Mouse (Mus musculus): ENCODE results near the gene Tbc1d1. TPM values are rescaled to one million over a fixed set of nuclear protein-coding genes. Genes with fewer than 3 reads are reported as not detected.

Tbc1d1 gene
- polyA plus RNA-seq, 1 experiment from 2014 or later, result 59.4 TPM

DNA sequence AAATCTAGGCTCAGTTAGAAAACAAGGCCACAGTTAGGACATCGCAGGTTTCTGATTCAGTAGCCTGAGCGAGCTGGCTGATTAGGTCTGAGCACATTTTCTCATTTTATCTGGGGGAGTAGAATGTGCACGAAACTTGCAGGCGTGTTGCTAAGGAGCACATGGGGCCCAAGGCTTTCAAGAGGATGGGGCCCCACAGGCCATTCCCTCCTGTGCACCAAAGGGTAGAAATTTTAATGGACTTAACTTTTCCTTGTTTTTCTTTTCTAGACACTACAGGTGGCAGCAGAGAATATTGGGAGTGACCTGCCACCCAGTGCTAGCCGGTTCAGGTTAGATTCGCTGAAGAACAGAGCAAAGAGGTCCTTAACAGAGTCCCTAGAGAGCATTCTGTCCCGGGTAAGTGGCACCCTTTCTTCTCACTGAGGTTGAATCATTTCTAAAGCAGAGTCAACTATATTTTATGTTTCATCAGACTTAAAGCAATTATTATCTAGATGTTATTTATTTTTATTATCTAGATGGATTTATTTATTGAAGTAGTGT is 121.6 kb downstream of the Tbc1d1 start:
- peaks cover 74% of the 10 kb centered on the region for H3K36me3 ChIP-seq (ENCODE audit: control insufficient read depth, insufficient read depth)
- 50% methylated on average over 7 of the region's 7 CpGs for WGBS

DNA sequence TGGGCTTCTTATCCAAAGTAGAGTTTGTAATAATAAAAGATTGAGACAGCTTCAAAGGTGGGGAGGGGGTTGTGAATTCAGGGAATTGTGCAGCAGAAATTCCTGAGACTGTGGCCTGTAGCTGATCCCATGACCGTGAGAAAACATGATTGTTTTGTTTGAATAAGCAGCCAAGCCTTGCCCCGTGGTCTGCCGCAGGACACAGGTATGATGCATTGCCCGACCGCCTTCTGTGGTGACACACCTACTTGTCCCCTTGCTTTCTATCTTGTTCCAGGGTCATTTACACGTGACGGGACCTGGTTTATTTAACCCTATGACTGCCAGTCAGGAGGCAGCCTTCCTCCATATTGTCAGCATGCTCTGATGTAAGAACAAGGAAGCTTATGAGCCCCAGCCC is 123.6 kb downstream of the Tbc1d1 start:
- Histone ChIP-seq H3K27ac (ENCODE audit: low read depth, low read length) (no peak overlapping the region), H3K36me3 (ENCODE audit: control insufficient read depth, insufficient read depth) (peaks cover 80% of the 10 kb centered on the region)

More for the DNA sequence above, 121.6 kb downstream of the Tbc1d1 start:
- H3K4me1 ChIP-seq (replicated peaks; ENCODE audit: control insufficient read depth, insufficient read depth, low read length), result 0 out of 2 replicates have a peak, but pooled peaks cover 2% of the 10 kb centered on the region
- H3K27ac ChIP-seq (ENCODE audit: low read depth, low read length), result no peak overlapping the region; the same call in 1 of the 2 replicates
- TF ChIP-seq CTCF (IDR thresholded peaks at IDR 0.05; ENCODE audit: low read depth), result no peak
- H3K9me3 ChIP-seq (ENCODE audit: control insufficient read depth), result no peaks in the 10 kb centered on the region
- H3K4me3 ChIP-seq (ENCODE audit: low read depth, low read length), result no peak overlapping the region
- ATAC-seq, result 0 out of 2 replicates have a peak, but pooled peaks have one; percentile 26
- H3K4me2 ChIP-seq (replicated peaks; ENCODE audit: low read depth), result no peak overlapping the region
- no peak overlapping the region for H3K9ac ChIP-seq (ENCODE audit: low read depth, low read length)
- no peaks in the 10 kb centered on the region for H3K27me3 ChIP-seq (replicated peaks; ENCODE audit: control insufficient read depth, insufficient read depth, low read length)

DNA sequence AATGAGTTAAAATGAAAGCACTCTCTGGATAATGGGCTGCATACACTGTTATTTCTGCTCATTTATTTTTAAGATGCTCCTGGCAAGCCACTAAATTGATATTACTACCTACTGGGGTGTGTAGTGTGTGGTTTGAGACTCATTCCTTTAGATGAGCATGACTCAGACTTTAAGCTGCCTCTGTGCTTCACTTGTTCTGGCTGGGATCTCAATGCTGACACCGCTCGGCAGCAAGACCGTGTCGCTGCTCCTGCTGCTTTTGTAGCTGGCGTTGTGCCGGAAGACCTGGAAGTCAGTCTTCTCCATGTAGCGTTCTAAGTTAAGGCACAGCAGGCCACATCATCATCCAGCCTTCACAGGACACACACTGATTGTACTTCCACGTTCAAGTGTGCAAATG is 124.1 kb downstream of the Tbc1d1 start:
- Histone ChIP-seq H3K27me3 (replicated peaks; ENCODE audit: control insufficient read depth, insufficient read depth, low read length) (no peaks in the 10 kb centered on the region), H3K4me2 (replicated peaks; ENCODE audit: low read depth) (no peak overlapping the region), H3K4me1 (replicated peaks; ENCODE audit: control insufficient read depth, insufficient read depth, low read length) (0 out of 2 replicates have a peak, but pooled peaks cover 2% of the 10 kb centered on the region), H3K4me3 (ENCODE audit: low read depth, low read length) (no peak overlapping the region), H3K9ac (ENCODE audit: low read depth, low read length) (no peak overlapping the region), H3K27ac (ENCODE audit: low read depth, low read length) (peak overlapping the region; percentile 35; the same call in 1 of the 2 replicates), H3K9me3 (ENCODE audit: control insufficient read depth) (no peaks in the 10 kb centered on the region), H3K36me3 (ENCODE audit: control insufficient read depth, insufficient read depth) (peaks cover 83% of the 10 kb centered on the region)
- ATAC-seq, result no peak
- WGBS, result 76% methylated on average over 8 of the region's 8 CpGs
- TF ChIP-seq CTCF (IDR thresholded peaks at IDR 0.05; ENCODE audit: low read depth), result no peak

More for the DNA sequence above, 123.6 kb downstream of the Tbc1d1 start:
- H3K4me3 ChIP-seq (ENCODE audit: low read depth, low read length), result no peak overlapping the region
- H3K9ac ChIP-seq (ENCODE audit: low read depth, low read length), result no peak overlapping the region
- ATAC-seq, result no peak
- H3K9me3 ChIP-seq (ENCODE audit: control insufficient read depth), result no peaks in the 10 kb centered on the region
- no peak for TF ChIP-seq CTCF (IDR thresholded peaks at IDR 0.05; ENCODE audit: low read depth)
- no peak overlapping the region for H3K4me2 ChIP-seq (replicated peaks; ENCODE audit: low read depth)
- 22% methylated on average over 7 of the region's 7 CpGs for WGBS
- H3K4me1 ChIP-seq (replicated peaks; ENCODE audit: control insufficient read depth, insufficient read depth, low read length), result 0 out of 2 replicates have a peak, but pooled peaks cover 2% of the 10 kb centered on the region
- no peaks in the 10 kb centered on the region for H3K27me3 ChIP-seq (replicated peaks; ENCODE audit: control insufficient read depth, insufficient read depth, low read length)

DNA sequence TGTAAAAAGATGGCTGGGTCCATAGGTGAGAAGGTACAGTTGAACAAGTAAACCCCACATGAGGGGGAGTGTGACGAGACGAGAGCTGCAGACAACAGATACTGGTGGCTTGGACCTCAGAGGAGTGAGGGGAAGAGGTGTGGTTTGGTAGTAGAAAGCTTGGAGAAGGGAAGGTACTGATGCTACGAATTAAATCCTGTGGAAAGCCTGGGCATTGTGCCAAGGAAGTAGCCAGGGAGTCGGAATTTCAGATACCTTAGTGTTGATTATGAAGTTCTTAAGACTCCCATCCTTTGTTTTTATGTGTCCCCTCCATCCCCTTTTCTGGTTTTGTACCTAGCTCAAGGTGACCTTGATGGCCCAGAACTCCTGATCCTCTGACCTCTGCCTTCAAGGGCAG is 124.5 kb downstream of the Tbc1d1 start:
- no peak for TF ChIP-seq CTCF (IDR thresholded peaks at IDR 0.05; ENCODE audit: low read depth)
- no peaks in the 10 kb centered on the region for H3K9me3 ChIP-seq (ENCODE audit: control insufficient read depth)
- ATAC-seq, result no peak
- H3K27me3 ChIP-seq (replicated peaks; ENCODE audit: control insufficient read depth, insufficient read depth, low read length), result no peaks in the 10 kb centered on the region
- H3K9ac ChIP-seq (ENCODE audit: low read depth, low read length), result no peak overlapping the region
- 56% methylated on average over 4 of the region's 4 CpGs for WGBS
- peaks cover 82% of the 10 kb centered on the region for H3K36me3 ChIP-seq (ENCODE audit: control insufficient read depth, insufficient read depth)
- H3K4me2 ChIP-seq (replicated peaks; ENCODE audit: low read depth), result no peak overlapping the region
- no peak overlapping the region for H3K4me3 ChIP-seq (ENCODE audit: low read depth, low read length)
- no peaks in the 10 kb centered on the region for H3K4me1 ChIP-seq (replicated peaks; ENCODE audit: control insufficient read depth, insufficient read depth, low read length)
- H3K27ac ChIP-seq (ENCODE audit: low read depth, low read length), result no peak overlapping the region; the same call in 1 of the 2 replicates

DNA sequence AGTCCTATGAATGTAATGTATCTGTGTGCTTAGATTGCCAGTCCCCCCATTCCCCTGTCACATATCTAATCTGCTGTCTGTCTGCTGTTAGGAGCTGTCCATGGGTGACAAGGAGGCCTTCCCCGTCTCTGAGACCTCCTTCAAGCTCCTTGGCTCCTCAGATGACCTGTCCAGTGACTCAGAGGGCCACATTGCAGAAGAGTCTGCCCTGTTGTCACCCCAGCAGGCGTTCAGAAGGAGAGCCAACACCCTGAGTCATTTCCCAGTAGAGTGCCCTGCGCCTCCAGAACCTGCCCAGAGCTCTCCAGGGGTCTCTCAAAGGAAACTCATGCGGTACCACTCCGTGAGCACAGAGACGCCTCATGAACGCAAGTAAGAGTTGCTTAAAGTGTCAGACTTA is 125.6 kb downstream of the Tbc1d1 start:
- TF ChIP-seq CTCF (IDR thresholded peaks at IDR 0.05; ENCODE audit: low read depth), result no peak

DNA sequence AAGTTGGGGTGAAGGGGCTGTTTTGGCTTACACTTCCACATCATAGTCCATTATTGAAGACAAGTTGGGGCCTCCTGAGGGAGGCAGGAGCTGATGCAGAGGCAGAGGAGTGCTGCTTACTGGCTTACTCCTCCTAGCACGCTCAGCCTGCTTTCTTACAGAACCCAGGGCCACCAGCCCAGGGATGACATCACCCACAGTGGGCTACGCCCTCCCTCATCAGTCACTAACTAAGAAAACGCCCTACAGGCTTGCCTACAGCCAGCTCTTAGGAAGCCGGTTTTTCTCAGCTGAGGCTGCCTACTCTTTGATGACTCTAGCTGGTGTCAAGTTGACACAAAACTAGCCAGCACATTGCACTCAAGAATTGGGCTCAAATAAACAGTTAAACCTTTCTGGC is 126.5 kb downstream of the Tbc1d1 start:
- Histone ChIP-seq H3K9ac (ENCODE audit: low read depth, low read length) (no peak overlapping the region), H3K27ac (ENCODE audit: low read depth, low read length) (no peak overlapping the region), H3K36me3 (ENCODE audit: control insufficient read depth, insufficient read depth) (peaks cover 87% of the 10 kb centered on the region), H3K4me2 (replicated peaks; ENCODE audit: low read depth) (no peak overlapping the region), H3K4me1 (replicated peaks; ENCODE audit: control insufficient read depth, insufficient read depth, low read length) (no peaks in the 10 kb centered on the region), H3K27me3 (replicated peaks; ENCODE audit: control insufficient read depth, insufficient read depth, low read length) (no peaks in the 10 kb centered on the region), H3K4me3 (ENCODE audit: low read depth, low read length) (no peak overlapping the region), H3K9me3 (ENCODE audit: control insufficient read depth) (no peaks in the 10 kb centered on the region)
- WGBS, result 66% methylated on average over 4 of the region's 4 CpGs
- no peak for TF ChIP-seq CTCF (IDR thresholded peaks at IDR 0.05; ENCODE audit: low read depth)
- no peak for ATAC-seq

More for the DNA sequence above, 125.6 kb downstream of the Tbc1d1 start:
- no peak overlapping the region for H3K4me2 ChIP-seq (replicated peaks; ENCODE audit: low read depth)
- H3K27ac ChIP-seq (ENCODE audit: low read depth, low read length), result no peak overlapping the region; the same call in 1 of the 2 replicates
- H3K4me1 ChIP-seq (replicated peaks; ENCODE audit: control insufficient read depth, insufficient read depth, low read length), result no peaks in the 10 kb centered on the region
- no peaks in the 10 kb centered on the region for H3K27me3 ChIP-seq (replicated peaks; ENCODE audit: control insufficient read depth, insufficient read depth, low read length)
- H3K4me3 ChIP-seq (ENCODE audit: low read depth, low read length), result no peak overlapping the region
- ATAC-seq, result no peak
- peaks cover 83% of the 10 kb centered on the region for H3K36me3 ChIP-seq (ENCODE audit: control insufficient read depth, insufficient read depth)
- H3K9ac ChIP-seq (ENCODE audit: low read depth, low read length), result no peak overlapping the region
- WGBS, result 90% methylated on average over 7 of the region's 7 CpGs
- no peaks in the 10 kb centered on the region for H3K9me3 ChIP-seq (ENCODE audit: control insufficient read depth)

Measured in intestine, postnatal 0 days (tissue).